Mouse (Mus musculus) heart, embryonic 13.5 days (tissue): Measurements from ENCODE around the gene Srsf7. TPM values are rescaled to one million over a fixed set of nuclear protein-coding genes. Genes with fewer than 3 reads are reported as not detected.
A peak's percentile ranks its signal among the peaks of the same experiment; 100 is the strongest.

ENCODE experiments used
- ATAC-seq: fragments of 200-750 bp; cut with Nextera tagmentation; 2 replicates; pipeline ENCODE4 v1.8.0; 2017; ENCODE audit warnings: moderate TSS enrichment; ENCODE audit not compliant: insufficient number of reproducible peaks, low FRiP score, low TSS enrichment; ENCODE audit errors: extremely low read depth
- H3K27ac ChIP-seq: fragments of 300-500 bp; sonication (generic); replicated peaks from 2 replicates; pipeline ENCODE4 v1.5.1; 2015; ENCODE audit warnings: moderate library complexity, mild to moderate bottlenecking, inconsistent platforms
- H3K27me3 ChIP-seq: fragments of 300-500 bp; sonication (generic); replicated peaks from 2 replicates; pipeline ENCODE4 v1.6.1; 2015; ENCODE audit warnings: mild to moderate bottlenecking, inconsistent platforms
- H3K36me3 ChIP-seq: fragments of 300-500 bp; sonication (generic); 2 replicates; pipeline ENCODE4 v1.6.1; 2015; ENCODE audit warnings: mild to moderate bottlenecking, inconsistent platforms
- H3K4me1 ChIP-seq: fragments of 300-500 bp; sonication (generic); 2 replicates; pipeline ENCODE4 v1.6.1; 2015; ENCODE audit warnings: inconsistent platforms
- H3K4me2 ChIP-seq: fragments of 300-500 bp; sonication (generic); 2 replicates; pipeline ENCODE4 v1.6.1; 2015; ENCODE audit warnings: inconsistent platforms, mild to moderate bottlenecking, moderate library complexity
- H3K4me3 ChIP-seq: fragments of 300-500 bp; sonication (generic); 2 replicates; pipeline ENCODE4 v1.5.1; 2015; ENCODE audit warnings: moderate library complexity, mild to moderate bottlenecking, inconsistent platforms
- H3K9ac ChIP-seq: fragments of 300-500 bp; sonication (generic); 2 replicates; pipeline ENCODE4 v1.6.1; 2015; ENCODE audit warnings: inconsistent platforms, mild to moderate bottlenecking, moderate library complexity
- H3K9me3 ChIP-seq: fragments of 300-500 bp; sonication (generic); 2 replicates; pipeline ENCODE4 v1.6.1; 2016; ENCODE audit warnings: inconsistent platforms
- WGBS: fragments of 180-500 bp; shearing (Covaris S2); methylation state at CpG from one replicate; pipeline ENCODE4 v1.1.7; 2015; ENCODE audit warnings: mixed read lengths; 5-methylcytosine and 5-hydroxymethylcytosine counted together
- polyA plus RNA-seq: library from polyadenylated mRNA; unstranded; fragments of >200 nt; fragmentation: Nextera tagmentation; extraction: Ambion mirVana; gene quantifications from 2 replicates; pipeline ENCODE4 v1.2.1, GENCODE M21; 2015

Gene Srsf7
- polyA plus RNA-seq, 1 experiment from 2014 or later: 297 TPM

- Histone ChIP-seq H3K9ac (no peak overlapping the region), H3K27ac (no peak overlapping the region), H3K4me3 (no peak overlapping the region), H3K9me3 (no peaks in the 10 kb centered on the region), H3K36me3 (no peaks in the 10 kb centered on the region), H3K27me3 (no peaks in the 10 kb centered on the region), H3K4me2 (no peak overlapping the region), H3K4me1 (peaks cover 33% of the 10 kb centered on the region)
- 86% methylated on average over 7 of the region's 7 CpGs for WGBS
- ATAC-seq: no peak
Measured at GRCm38 (mm10) chr17:80170951-80171350, 36.2 kb downstream of the Srsf7 start.

GRCm38 (mm10) chr17:80169792-80170191 is 37.3 kb downstream of the Srsf7 start:
- no peaks in the 10 kb centered on the region for H3K9me3 ChIP-seq
- H3K9ac ChIP-seq: no peak overlapping the region
- H3K36me3 ChIP-seq: no peaks in the 10 kb centered on the region
- H3K4me2 ChIP-seq: no peak overlapping the region
- peaks cover 37% of the 10 kb centered on the region for H3K4me1 ChIP-seq
- WGBS: 85% methylated on average over 6 of the region's 6 CpGs
- no peak overlapping the region for H3K4me3 ChIP-seq
- no peaks in the 10 kb centered on the region for H3K27me3 ChIP-seq
- ATAC-seq: no peak
- H3K27ac ChIP-seq: no peak overlapping the region

GRCm38 (mm10) chr17:80168425-80169182 is 38.5 kb downstream of the Srsf7 start:
- Histone ChIP-seq H3K9me3 (no peaks in the 10 kb centered on the region), H3K4me3 (peak overlapping the region; percentile 29), H3K27me3 (no peaks in the 10 kb centered on the region), H3K4me2 (peak overlapping the region; percentile 62), H3K27ac (peak overlapping the region; percentile 29), H3K9ac (peak overlapping the region; percentile 69), H3K36me3 (no peaks in the 10 kb centered on the region), H3K4me1 (peaks cover 35% of the 10 kb centered on the region)
- 22% methylated on average over 16 of the region's 16 CpGs for WGBS
- ATAC-seq: no peak

- no peak overlapping the region for H3K9ac ChIP-seq
- H3K4me3 ChIP-seq: 0 out of 2 replicates have a peak overlapping the region, but pooled peaks have one; percentile 29
- H3K9me3 ChIP-seq: no peaks in the 10 kb centered on the region
- H3K4me2 ChIP-seq: peak overlapping the region; percentile 62
- H3K27me3 ChIP-seq: no peaks in the 10 kb centered on the region
- peak overlapping the region; percentile 29; the same call in 1 of the 2 replicates for H3K27ac ChIP-seq
- no peak for ATAC-seq
- peaks cover 35% of the 10 kb centered on the region for H3K4me1 ChIP-seq
- H3K36me3 ChIP-seq: no peaks in the 10 kb centered on the region
- WGBS: 29% methylated on average over 7 of the region's 7 CpGs
Measured at GRCm38 (mm10) chr17:80167851-80168251, 39.3 kb downstream of the Srsf7 start.

- H3K9ac ChIP-seq: no peak overlapping the region
- ATAC-seq: no peak
- no peaks in the 10 kb centered on the region for H3K36me3 ChIP-seq
- H3K27ac ChIP-seq: no peak overlapping the region
- no peak overlapping the region for H3K4me2 ChIP-seq
- H3K27me3 ChIP-seq: no peaks in the 10 kb centered on the region
- WGBS: 66% methylated on average over 4 of the region's 4 CpGs
- no peak overlapping the region for H3K4me3 ChIP-seq
- H3K9me3 ChIP-seq: no peaks in the 10 kb centered on the region
- H3K4me1 ChIP-seq: peaks cover 35% of the 10 kb centered on the region
Measured at GRCm38 (mm10) chr17:80167436-80167835, 39.7 kb downstream of the Srsf7 start.

- Histone ChIP-seq H3K9me3 (no peaks in the 10 kb centered on the region), H3K4me3 (no peak overlapping the region), H3K4me1 (peaks cover 38% of the 10 kb centered on the region), H3K9ac (no peak overlapping the region), H3K36me3 (no peaks in the 10 kb centered on the region), H3K27me3 (no peaks in the 10 kb centered on the region), H3K27ac (peak overlapping the region; percentile 77), H3K4me2 (no peak overlapping the region)
- no peak for ATAC-seq
- WGBS: 82% methylated on average over 6 of the region's 6 CpGs
Measured at GRCm38 (mm10) chr17:80166346-80166745, 40.8 kb downstream of the Srsf7 start.

- peak overlapping the region; percentile 77 for H3K27ac ChIP-seq
- no peak overlapping the region for H3K4me3 ChIP-seq
- no peaks in the 10 kb centered on the region for H3K9me3 ChIP-seq
- H3K4me1 ChIP-seq: peaks cover 40% of the 10 kb centered on the region
- H3K4me2 ChIP-seq: no peak overlapping the region
- WGBS: 38% methylated on average over 6 of the region's 6 CpGs
- ATAC-seq: no peak
- H3K9ac ChIP-seq: no peak overlapping the region
- H3K27me3 ChIP-seq: no peaks in the 10 kb centered on the region
- no peaks in the 10 kb centered on the region for H3K36me3 ChIP-seq
Measured at GRCm38 (mm10) chr17:80165741-80166140, 41.4 kb downstream of the Srsf7 start.

GRCm38 (mm10) chr17:80163991-80164390 is 43.1 kb downstream of the Srsf7 start:
- WGBS: 47% methylated on average over 8 of the region's 8 CpGs
- H3K4me1 ChIP-seq: peaks cover 45% of the 10 kb centered on the region
- no peak overlapping the region for H3K4me3 ChIP-seq
- no peak overlapping the region for H3K9ac ChIP-seq
- H3K27me3 ChIP-seq: no peaks in the 10 kb centered on the region
- H3K4me2 ChIP-seq: no peak overlapping the region
- no peak overlapping the region for H3K27ac ChIP-seq
- no peaks in the 10 kb centered on the region for H3K36me3 ChIP-seq
- ATAC-seq: no peak
- no peaks in the 10 kb centered on the region for H3K9me3 ChIP-seq

- Histone ChIP-seq H3K4me1 (peaks cover 16% of the 10 kb centered on the region), H3K4me2 (no peak overlapping the region), H3K27ac (peak overlapping the region; percentile 41; the same call in 1 of the 2 replicates), H3K27me3 (no peaks in the 10 kb centered on the region), H3K36me3 (no peaks in the 10 kb centered on the region), H3K9me3 (no peaks in the 10 kb centered on the region), H3K4me3 (no peak overlapping the region), H3K9ac (no peak overlapping the region)
- no peak for ATAC-seq
- 35% methylated on average over 5 of the region's 5 CpGs for WGBS
Measured at GRCm38 (mm10) chr17:80160454-80160853, 46.7 kb downstream of the Srsf7 start.

GRCm38 (mm10) chr17:80157489-80157888 is 49.6 kb downstream of the Srsf7 start:
- Histone ChIP-seq H3K4me2 (no peak overlapping the region), H3K9ac (no peak overlapping the region), H3K4me1 (peaks cover 11% of the 10 kb centered on the region), H3K27ac (no peak overlapping the region), H3K9me3 (no peaks in the 10 kb centered on the region), H3K36me3 (no peaks in the 10 kb centered on the region), H3K4me3 (no peak overlapping the region), H3K27me3 (no peaks in the 10 kb centered on the region)
- WGBS: 78% methylated on average over 6 of the region's 6 CpGs
- no peak for ATAC-seq

GRCm38 (mm10) chr17:80156905-80157304 is 50.2 kb downstream of the Srsf7 start:
- no peaks in the 10 kb centered on the region for H3K36me3 ChIP-seq
- no peak overlapping the region for H3K9ac ChIP-seq
- H3K4me2 ChIP-seq: no peak overlapping the region
- no peak overlapping the region for H3K4me3 ChIP-seq
- H3K27ac ChIP-seq: no peak overlapping the region
- peaks cover 11% of the 10 kb centered on the region for H3K4me1 ChIP-seq
- WGBS: 85% methylated on average over 8 of the region's 8 CpGs
- no peaks in the 10 kb centered on the region for H3K9me3 ChIP-seq
- no peaks in the 10 kb centered on the region for H3K27me3 ChIP-seq
- no peak for ATAC-seq

GRCm38 (mm10) chr17:80153631-80154030 is 53.5 kb downstream of the Srsf7 start:
- H3K9ac ChIP-seq: no peak overlapping the region
- no peaks in the 10 kb centered on the region for H3K36me3 ChIP-seq
- peaks cover 7% of the 10 kb centered on the region for H3K4me1 ChIP-seq
- no peaks in the 10 kb centered on the region for H3K9me3 ChIP-seq
- no peaks in the 10 kb centered on the region for H3K27me3 ChIP-seq
- ATAC-seq: no peak
- no peak overlapping the region for H3K27ac ChIP-seq
- no peak overlapping the region for H3K4me3 ChIP-seq
- H3K4me2 ChIP-seq: no peak overlapping the region
- 77% methylated on average over 2 of the region's 2 CpGs for WGBS
